8 mouse cellular contexts compared by ENCODE assay signal in genomic region chr17:26114061-26114460, GRCm38 (mm10). TPM values are rescaled to one million over a fixed set of nuclear protein-coding genes. Genes with fewer than 3 reads are reported as not detected.
DNase-seq lines count a peak whose midpoint lies in the region; ATAC-seq lines count a peak whose summit lies in the region.

No protein-coding gene starts in this region.

- no peaks in the 10 kb centered on the region for H3K9me3 ChIP-seq in intestine, embryonic 15.5 days

- H3K4me3 ChIP-seq in intestine, embryonic 15.5 days (replicated peaks): peak overlapping the region; percentile 67
- H3K4me3 ChIP-seq in macrophage (ENCODE audit: inconsistent target): peak overlapping the region; percentile 64

- 0 out of 2 replicates have a peak, but pooled peaks have one; percentile 7 for ATAC-seq in frontal cortex, adult (ENCODE audit: low TSS enrichment)
- ATAC-seq in intestine, embryonic 15.5 days: no peak

- 11% methylated on average over 8 of the region's 8 CpGs for WGBS in intestine, embryonic 15.5 days
- WGBS in macrophage (ENCODE audit: missing documents): 38% methylated on average over 8 of the region's 8 CpGs

- peak overlapping the region; percentile 71 for H3K9ac ChIP-seq in intestine, embryonic 15.5 days

- H3K79me2 ChIP-seq in macrophage (ENCODE audit: inconsistent target): no peaks in the 10 kb centered on the region; the same call in 1 of the 2 replicates

- peak overlapping the region; percentile 95 for H3K4me2 ChIP-seq in intestine, embryonic 15.5 days (replicated peaks)

- peak overlapping the region; percentile 70 for H3K27ac ChIP-seq in intestine, embryonic 15.5 days
- peak overlapping the region; percentile 22 for H3K27ac ChIP-seq in macrophage

- DNase-seq in frontal cortex, postnatal 36 days (ENCODE audit: low spot score in 2 of 2): no peak
- peak; percentile 71 for DNase-seq in R1 (ENCODE audit: low read depth, low spot score)
- no peak for DNase-seq in adrenal gland, postnatal 4 days (ENCODE audit: low spot score in 2 of 2)
- no peak for DNase-seq in cerebellum, postnatal 36 days
- no peak for DNase-seq in embryo, embryonic 10.5 days (ENCODE audit: low spot score)

- H3K27me3 ChIP-seq in intestine, embryonic 15.5 days (replicated peaks): peaks cover 58% of the 10 kb centered on the region

- peaks cover 31% of the 10 kb centered on the region for H3K4me1 ChIP-seq in intestine, embryonic 15.5 days (replicated peaks)

- no peaks in the 10 kb centered on the region for H3K36me3 ChIP-seq in intestine, embryonic 15.5 days
- peaks cover 23% of the 10 kb centered on the region for H3K36me3 ChIP-seq in macrophage (ENCODE audit: inconsistent target)

RNA-seq across cellular contexts. Expression of gene Tmem8, which starts 1.0 kb away (rescaled TPM):
- 8.7 and 10.9 TPM in 2 replicates for polyA plus RNA-seq in intestine, embryonic 15.5 days (2015; fragmentation: Nextera tagmentation; extraction: Ambion mirVana)
- total RNA-seq in macrophage (2018; cell fraction: chromatin; rRNA removed): 10 to 100 TPM in 23 of 26 experiments, 1 to 10 TPM in 3; 5.8 to 89.8 (median 52.6) TPM
- 10 to 100 TPM; 21.1 to 52.9 (median 34.9) TPM for total RNA-seq in macrophage (2018; cell fraction: cytosol; rRNA removed)
- 10 to 100 TPM; 11.1 to 92.4 (median 48.9) TPM for total RNA-seq in macrophage (2018; cell fraction: nucleus; rRNA removed)
- polyA plus RNA-seq in macrophage (2018): 35.3 to 45.1 TPM (median 37.7 TPM) in 3 replicates
- 10 to 100 TPM in 1 of 2 experiments, 1 to 10 TPM in 1; 7.4 to 12.2 TPM for total RNA-seq in adrenal gland, postnatal 4 days (2021)

RNA-seq across cellular contexts. Expression of gene Mrpl28, which starts 9.2 kb away (rescaled TPM):
- 218 and 240 TPM in 2 replicates for polyA plus RNA-seq in intestine, embryonic 15.5 days (2015; fragmentation: Nextera tagmentation; extraction: Ambion mirVana)
- total RNA-seq in macrophage (2018; cell fraction: chromatin; rRNA removed): 10 to 100 TPM in 20 of 26 experiments, 1 to 10 TPM in 6; 3.9 to 51.8 (median 20.6) TPM
- 10 to 100 TPM; 38.9 to 76.3 (median 58.6) TPM for total RNA-seq in macrophage (2018; cell fraction: cytosol; rRNA removed)
- total RNA-seq in macrophage (2018; cell fraction: nucleus; rRNA removed): 10 to 100 TPM in 23 of 26 experiments, 1 to 10 TPM in 3; 7.6 to 49.4 (median 22.2) TPM
- 35.9 to 74.0 TPM (median 71.9 TPM) in 3 replicates for polyA plus RNA-seq in macrophage (2018)
- total RNA-seq in adrenal gland, postnatal 4 days (2021): 10 to 100 TPM; 78.4 to 91.8 TPM

RNA-seq across cellular contexts. Expression of gene Nme4, which starts 18.7 kb away (rescaled TPM):
- 96.7 and 107 TPM in 2 replicates for polyA plus RNA-seq in intestine, embryonic 15.5 days (2015; fragmentation: Nextera tagmentation; extraction: Ambion mirVana)
- 10 to 100 TPM in 4 of 26 experiments, 1 to 10 TPM in 16, under 1 TPM in 2, not detected in 4; 0.63 to 12.3 (median 3.8) TPM for total RNA-seq in macrophage (2018; cell fraction: chromatin; rRNA removed)
- total RNA-seq in macrophage (2018; cell fraction: cytosol; rRNA removed): 10 to 100 TPM in 25 of 26 experiments, 1 to 10 TPM in 1; 9.9 to 22.2 (median 15.9) TPM
- total RNA-seq in macrophage (2018; cell fraction: nucleus; rRNA removed): 10 to 100 TPM in 2 of 26 experiments, 1 to 10 TPM in 21, under 1 TPM in 2, not detected in 1; 0.64 to 17.2 (median 3.3) TPM
- polyA plus RNA-seq in macrophage (2018): 16.3 to 30.7 TPM (median 17.2 TPM) in 3 replicates
- total RNA-seq in adrenal gland, postnatal 4 days (2021): 10 to 100 TPM; 13.4 to 14.7 TPM

RNA-seq across cellular contexts. Expression of gene Decr2, which starts 23.9 kb away (rescaled TPM):
- 39.4 and 42.7 TPM in 2 replicates for polyA plus RNA-seq in intestine, embryonic 15.5 days (2015; fragmentation: Nextera tagmentation; extraction: Ambion mirVana)
- total RNA-seq in macrophage (2018; cell fraction: chromatin; rRNA removed): 10 to 100 TPM in 15 of 26 experiments, 1 to 10 TPM in 11; 2.7 to 20.2 (median 11.8) TPM
- total RNA-seq in macrophage (2018; cell fraction: cytosol; rRNA removed): 10 to 100 TPM; 22.2 to 34.2 (median 29.0) TPM
- 10 to 100 TPM in 18 of 26 experiments, 1 to 10 TPM in 8; 6.1 to 25.7 (median 13.1) TPM for total RNA-seq in macrophage (2018; cell fraction: nucleus; rRNA removed)
- 19.8 to 24.2 TPM (median 23.4 TPM) in 3 replicates for polyA plus RNA-seq in macrophage (2018)
- 10 to 100 TPM; 22.7 to 33.3 TPM for total RNA-seq in adrenal gland, postnatal 4 days (2021)

RNA-seq across cellular contexts. Expression of gene Axin1, which starts 24.4 kb away (rescaled TPM):
- 14.2 and 17.8 TPM in 2 replicates for polyA plus RNA-seq in intestine, embryonic 15.5 days (2015; fragmentation: Nextera tagmentation; extraction: Ambion mirVana)
- 10 to 100 TPM; 20.0 to 53.7 (median 34.7) TPM for total RNA-seq in macrophage (2018; cell fraction: chromatin; rRNA removed)
- total RNA-seq in macrophage (2018; cell fraction: cytosol; rRNA removed): 10 to 100 TPM; 21.0 to 51.5 (median 31.2) TPM
- 10 to 100 TPM; 16.9 to 47.0 (median 30.7) TPM for total RNA-seq in macrophage (2018; cell fraction: nucleus; rRNA removed)
- polyA plus RNA-seq in macrophage (2018): 25.1 to 76.5 TPM (median 25.8 TPM) in 3 replicates
- 10 to 100 TPM; 51.7 to 57.2 TPM for total RNA-seq in adrenal gland, postnatal 4 days (2021)
